Mouse (Mus musculus) retina, embryonic 14.5 days (tissue): ENCODE results near the gene Hpn.

ENCODE experiments used
- DNase-seq: peaks from one replicate; pipeline ENCODE4 v3.0.0-alpha.2; 2015; ENCODE audit warnings: low spot score

Hpn gene

DNA sequence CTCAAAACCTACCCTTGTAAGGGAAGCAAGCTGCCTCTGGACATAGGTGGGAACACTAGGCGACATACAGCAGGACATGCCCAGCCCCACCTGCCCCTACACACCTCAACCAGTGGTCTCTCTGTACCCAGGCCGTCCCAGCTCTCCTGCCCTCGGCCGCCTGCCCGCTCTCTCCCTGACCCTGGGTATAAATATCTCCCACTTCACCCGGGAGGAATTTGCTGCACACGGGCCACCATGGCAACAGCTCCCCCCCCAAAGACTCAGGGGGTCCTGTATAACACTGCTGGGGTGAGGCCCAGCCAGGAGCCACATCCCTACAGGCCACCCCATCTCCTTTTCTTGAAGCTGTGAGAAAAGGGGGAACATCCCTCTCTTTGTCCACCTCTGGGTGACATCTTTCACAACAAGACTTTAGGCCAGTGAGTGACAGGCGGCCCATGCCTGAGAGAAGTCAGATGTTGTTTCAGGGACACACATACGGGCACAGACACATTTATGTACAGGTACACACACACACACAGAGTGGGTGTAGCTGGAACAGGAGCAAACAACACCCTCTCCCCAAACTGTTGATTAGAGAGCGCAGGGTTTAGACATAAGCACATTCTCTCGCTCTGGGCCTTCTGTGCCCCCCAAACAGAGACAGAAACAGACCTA is 60.3 kb downstream of the Hpn start:
- no peak for DNase-seq

GRCm38 (mm10) chr7:31053882-31054447 is 61.1 kb downstream of the Hpn start:
- DNase-seq, result no peak

DNA sequence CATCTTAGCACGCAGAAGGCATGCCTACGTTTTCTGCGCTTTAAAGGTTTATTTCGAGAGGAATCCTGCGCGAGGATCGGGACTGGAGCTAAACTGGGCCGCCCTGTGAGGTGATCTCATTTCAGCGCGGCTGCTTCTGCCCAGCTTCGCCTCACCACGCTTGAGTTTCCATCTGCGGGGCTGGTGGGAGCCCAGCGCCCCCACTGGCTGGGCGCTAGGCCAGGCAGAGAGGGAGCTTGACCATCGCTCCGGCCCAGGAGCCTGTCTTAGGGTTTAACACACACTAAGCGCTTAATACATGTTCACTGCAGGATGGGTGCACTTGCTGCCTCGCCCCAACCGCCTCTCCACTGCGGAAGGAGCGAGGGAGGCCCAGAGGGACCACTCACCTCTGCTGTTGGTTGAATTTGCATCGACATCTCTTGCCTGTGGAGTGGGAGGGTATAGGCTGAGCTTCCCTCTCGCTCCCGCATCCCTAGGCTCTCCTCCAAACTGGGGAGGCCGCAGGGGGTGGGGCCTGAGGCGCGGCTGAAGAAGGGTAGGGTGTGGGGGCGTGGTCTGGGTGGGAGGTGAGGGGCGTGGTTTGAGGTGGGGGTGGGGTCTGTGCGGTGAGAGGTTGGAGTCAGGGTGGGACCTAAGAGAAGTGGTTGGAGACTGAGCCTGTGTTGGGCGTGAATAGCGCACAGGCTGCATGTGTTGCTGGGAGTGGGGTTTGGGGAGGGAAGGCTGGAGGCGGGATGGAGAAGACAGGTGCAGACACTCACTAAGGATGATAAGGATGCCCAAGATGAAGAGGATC is 62.3 kb downstream of the Hpn start:
- peak; percentile 54 for DNase-seq

GRCm38 (mm10) chr7:31052251-31052635 is 62.8 kb downstream of the Hpn start:
- DNase-seq, result no peak

DNA sequence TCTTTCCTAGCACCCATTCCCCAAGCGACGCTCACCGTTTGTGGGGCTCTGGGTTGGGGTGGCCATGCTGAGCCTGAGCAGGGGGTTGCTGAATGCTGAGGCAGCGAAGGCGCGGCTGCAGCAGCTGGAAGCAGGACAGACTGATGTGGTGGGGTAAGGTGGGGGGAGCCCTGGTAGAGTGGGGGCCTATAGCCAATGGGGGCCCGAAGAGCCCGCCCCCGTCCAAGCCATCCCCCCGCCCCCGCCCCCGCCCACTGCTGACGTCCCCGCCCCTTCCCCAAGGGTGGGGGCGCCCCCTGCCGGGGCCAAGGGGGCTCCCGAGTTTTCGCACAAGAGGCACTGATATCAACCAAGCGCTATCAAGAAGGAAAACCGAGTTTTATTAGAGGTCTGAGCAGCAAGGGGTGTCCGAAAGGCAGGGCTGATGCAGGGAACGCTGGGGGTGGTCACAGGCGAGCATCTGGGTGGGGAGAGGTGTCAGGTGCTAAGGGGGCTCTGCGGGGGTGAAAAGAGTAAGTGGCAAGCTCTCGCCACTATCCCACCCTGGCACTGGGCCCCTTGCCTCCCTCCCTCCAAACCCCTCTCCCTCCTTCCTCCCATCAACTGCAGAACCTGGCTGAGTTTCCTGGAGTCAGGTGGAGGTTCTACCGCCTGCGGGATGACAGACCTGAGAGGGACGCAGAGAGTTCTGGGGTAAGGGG is 63.6 kb downstream of the Hpn start, which contains the start of gene Fxyd7:
Fxyd7 (minus strand) TSS at position 147 of the 701 bp plus-strand sequence.
- no peak for DNase-seq

DNA sequence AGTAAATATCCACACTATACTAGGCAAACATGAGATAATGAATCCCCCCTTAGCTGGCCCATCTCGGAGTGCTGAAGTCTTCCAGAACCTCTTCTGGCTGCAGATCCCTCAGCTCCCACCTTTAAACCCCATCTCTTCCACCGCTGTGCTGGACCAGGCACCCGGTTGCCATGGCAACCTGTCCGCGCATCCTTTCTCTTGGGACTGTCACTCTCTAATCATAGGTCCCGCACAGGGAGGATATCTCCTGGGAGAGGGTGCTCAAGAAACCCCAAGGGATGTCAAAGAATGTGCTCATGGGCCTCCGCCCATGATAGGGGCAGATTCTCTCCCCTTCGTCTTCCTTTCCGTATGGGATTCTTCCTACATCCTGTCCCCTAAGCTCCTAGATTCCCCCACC is 64.2 kb downstream of the Hpn start:
- DNase-seq, result peak; percentile 52

DNA sequence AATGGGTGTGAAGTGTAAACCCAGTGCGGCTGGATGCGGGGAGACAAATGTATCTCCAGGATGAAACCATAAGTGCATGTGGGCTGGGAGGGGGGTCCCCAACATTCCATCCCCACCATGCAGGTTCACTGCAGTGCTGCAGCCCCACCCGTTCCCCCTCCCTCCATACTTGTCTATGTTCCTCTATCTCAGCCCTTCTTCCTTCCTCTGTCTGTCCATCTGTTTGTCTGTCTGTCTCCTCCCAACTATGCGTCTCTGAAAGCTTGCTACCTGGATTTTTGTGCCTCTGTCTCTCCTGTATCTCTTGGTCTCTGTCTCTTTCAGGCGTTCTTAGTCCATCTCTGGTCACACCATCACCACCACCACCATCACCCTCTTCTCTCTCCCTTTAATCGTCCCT is 64.6 kb downstream of the Hpn start:
- DNase-seq, result no peak

DNA sequence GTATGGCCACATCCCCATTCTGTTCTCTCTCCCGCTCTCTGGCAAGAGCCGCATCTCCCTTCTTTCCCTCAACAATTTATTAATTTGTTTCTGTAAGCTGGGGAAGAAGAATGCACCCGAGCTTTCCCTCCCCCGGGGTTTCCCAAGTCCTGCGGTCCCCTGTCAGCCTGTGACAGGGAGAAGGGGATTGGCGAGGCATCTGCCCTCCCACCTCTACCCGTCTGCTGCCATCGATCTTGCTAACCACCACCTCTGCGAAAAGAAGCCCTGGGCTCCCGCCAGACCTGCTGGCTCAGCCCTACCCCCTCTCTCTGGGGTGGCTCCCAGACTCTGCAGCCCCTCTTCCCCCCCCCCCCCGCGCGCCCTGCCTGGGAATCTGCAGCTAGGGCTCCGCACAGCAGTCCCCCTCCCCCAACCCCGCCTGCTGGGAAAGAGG is 65.2 kb downstream of the Hpn start:
- DNase-seq, result peak; percentile 35

DNA sequence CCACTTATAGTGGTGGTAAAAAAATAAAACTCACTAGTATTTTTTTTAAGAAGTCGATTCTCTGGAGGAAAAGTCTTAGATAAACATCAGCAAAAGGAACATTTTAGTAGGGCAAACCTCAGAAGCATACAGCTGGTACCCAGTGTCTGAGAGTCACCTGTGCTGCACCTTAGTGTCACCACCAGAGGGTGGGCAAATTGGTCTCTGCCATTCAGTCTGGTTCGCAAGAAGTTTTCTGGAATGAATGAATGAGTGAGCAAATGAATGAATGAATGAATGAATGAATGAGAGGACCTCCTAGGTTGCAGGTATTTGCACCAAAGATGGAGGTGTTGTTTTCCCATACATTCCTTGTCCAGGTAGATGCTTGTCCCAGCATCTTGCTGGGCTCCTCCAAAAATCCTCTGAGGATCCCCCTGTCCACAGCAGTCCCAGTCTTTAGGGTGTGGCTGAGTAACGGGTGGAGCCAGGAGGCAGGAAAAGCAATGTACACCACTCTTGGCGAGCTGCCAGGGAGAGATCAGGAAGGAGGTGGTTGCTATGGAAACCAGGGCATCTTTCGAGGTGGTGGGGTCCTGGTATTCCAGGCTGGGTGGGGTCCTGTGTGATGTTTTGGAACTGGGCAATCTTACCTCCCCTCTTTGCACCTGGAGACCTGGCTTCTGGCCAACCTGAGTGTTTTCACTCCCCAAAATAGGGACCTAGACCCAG is 65.8 kb downstream of the Hpn start:
- DNase-seq, result peak; percentile 65
